Mouse (Mus musculus): ENCODE data around the gene Ceacam1.

GRCm38 (mm10) chr7:25417597-25417996, 59.8 kb downstream of the Ceacam1 start:
- TF ChIP-seq CTCF (IDR thresholded peaks at IDR 0.05; ENCODE audit: insufficient read depth, low read depth, low read length) (no peak), POLR2A (IDR thresholded peaks at IDR 0.05; ENCODE audit: insufficient read depth, low read depth, low read length) (no peak)
